ENCODE assay signal across 8 mouse cellular contexts in the genomic region with DNA sequence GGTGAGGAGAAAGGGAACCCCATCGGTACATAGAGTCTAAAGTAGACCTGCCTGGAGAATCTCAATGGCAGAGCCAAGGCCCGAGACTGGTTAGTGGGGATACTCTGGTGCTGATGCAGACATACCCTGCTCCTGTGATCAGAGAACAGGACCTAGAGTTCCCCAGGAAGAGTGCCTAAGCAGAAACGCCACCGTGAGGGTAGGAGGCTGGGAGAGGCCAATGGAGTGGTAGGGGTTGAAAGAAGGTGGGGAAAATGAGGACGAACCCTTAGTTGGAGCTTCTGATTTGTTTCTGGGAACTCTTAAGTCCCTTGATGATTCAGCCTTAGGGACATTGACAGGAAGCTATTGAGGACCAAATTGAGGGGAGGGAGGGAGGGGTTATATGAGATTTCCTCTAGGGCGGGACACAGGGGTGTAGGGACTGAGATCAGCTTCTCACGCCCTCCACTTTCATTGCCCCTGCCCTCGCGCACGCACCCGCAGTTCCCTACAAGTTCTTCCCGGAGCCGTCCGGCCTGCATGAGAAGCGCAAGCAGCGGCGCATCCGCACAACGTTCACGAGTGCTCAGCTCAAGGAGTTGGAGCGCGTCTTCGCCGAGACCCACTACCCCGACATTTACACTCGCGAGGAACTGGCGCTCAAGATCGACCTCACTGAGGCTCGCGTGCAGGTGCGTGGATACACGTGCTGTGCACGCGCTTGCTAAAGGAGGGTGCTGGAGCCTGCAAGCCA. TPM values are rescaled to one million over a fixed set of nuclear protein-coding genes. Genes with fewer than 3 reads are reported as not detected.
A peak's percentile ranks its signal among the peaks of the same experiment; 100 is the strongest.
DNase-seq lines count a peak whose midpoint lies in the region; ATAC-seq lines count a peak whose summit lies in the region.

No protein-coding gene starts in this region.

- H3K36me3 ChIP-seq in kidney, embryonic 16.5 days (ENCODE audit: insufficient read depth, low read length) = peaks cover 23% of the 10 kb centered on the region
- no peaks in the 10 kb centered on the region for H3K36me3 ChIP-seq in hindbrain, embryonic 15.5 days

- H3K27ac ChIP-seq in kidney, embryonic 16.5 days (ENCODE audit: low read length) = no peak overlapping the region
- no peak overlapping the region for H3K27ac ChIP-seq in hindbrain, embryonic 15.5 days (replicated peaks)

- no peak overlapping the region; the same call in 1 of the 2 replicates for H3K9ac ChIP-seq in kidney, embryonic 16.5 days (replicated peaks; ENCODE audit: low read length)
- H3K9ac ChIP-seq in hindbrain, embryonic 15.5 days = no peak overlapping the region

- H3K4me1 ChIP-seq in kidney, embryonic 16.5 days (ENCODE audit: insufficient read depth, low read length) = peaks cover 31% of the 10 kb centered on the region
- H3K4me1 ChIP-seq in hindbrain, embryonic 15.5 days (replicated peaks) = peaks cover 30% of the 10 kb centered on the region

- peak overlapping the region; percentile 97 for H3K4me2 ChIP-seq in kidney, embryonic 16.5 days (replicated peaks; ENCODE audit: low read depth, low read length)
- H3K4me2 ChIP-seq in hindbrain, embryonic 15.5 days = peak overlapping the region; percentile 67

- WGBS in kidney, embryonic 16.5 days = 3% methylated on average over 35 of the region's 35 CpGs
- 4% methylated on average over 35 of the region's 35 CpGs for WGBS in hindbrain, embryonic 15.5 days

- ATAC-seq in kidney, embryonic 16.5 days (ENCODE audit: low FRiP score, low TSS enrichment) = no peak
- ATAC-seq in common myeloid progenitor, adult 5-6 weeks (replicated peaks; ENCODE audit: low read depth, poor library complexity, severe bottlenecking) = 0 out of 2 replicates have a peak, but pooled peaks have one; percentile 13
- ATAC-seq in hindbrain, embryonic 15.5 days (ENCODE audit: low FRiP score, low read depth) = no peak

- peaks cover 63% of the 10 kb centered on the region for H3K27me3 ChIP-seq in kidney, embryonic 16.5 days (ENCODE audit: insufficient read depth, low read length)
- peaks cover 76% of the 10 kb centered on the region for H3K27me3 ChIP-seq in hindbrain, embryonic 15.5 days

- H3K4me3 ChIP-seq in kidney, embryonic 16.5 days (ENCODE audit: low read length) = peak overlapping the region; percentile 53
- H3K4me3 ChIP-seq in hindbrain, embryonic 15.5 days = peak overlapping the region; percentile 38

- no peak for DNase-seq in kidney, adult 11 months
- peak; percentile 64 for DNase-seq in neural tube, embryonic 10.5 days (ENCODE audit: extremely low spot score, low spot score)
- no peak for DNase-seq in cerebellum, adult 11-12 months
- DNase-seq in frontal cortex, postnatal 36 days (ENCODE audit: low spot score in 2 of 2) = no peak
- no peak for DNase-seq in lung, postnatal 14 days

- H3K9me3 ChIP-seq in kidney, embryonic 16.5 days (ENCODE audit: low read length) = no peaks in the 10 kb centered on the region
- no peaks in the 10 kb centered on the region for H3K9me3 ChIP-seq in hindbrain, embryonic 15.5 days

RNA-seq across cellular contexts. Expression of gene Phox2a, which starts 2.4 kb away (rescaled TPM):
- 0.19 and 0.75 TPM in 2 replicates for polyA plus RNA-seq in kidney, embryonic 16.5 days (2015; fragmentation: Nextera tagmentation; extraction: Ambion mirVana)
- not detected in 2 replicates for total RNA-seq in common myeloid progenitor, adult 5-6 weeks (2017)
- polyA plus RNA-seq in hindbrain, embryonic 15.5 days (2015; fragmentation: Nextera tagmentation; extraction: Ambion mirVana) = 1.5 and 2.3 TPM in 2 replicates

RNA-seq across cellular contexts. Expression of gene Inppl1, which starts 17.6 kb away (rescaled TPM):
- 44.2 and 55.6 TPM in 2 replicates for polyA plus RNA-seq in kidney, embryonic 16.5 days (2015; fragmentation: Nextera tagmentation; extraction: Ambion mirVana)
- 1.0 and 1.8 TPM in 2 replicates for total RNA-seq in common myeloid progenitor, adult 5-6 weeks (2017)
- polyA plus RNA-seq in hindbrain, embryonic 15.5 days (2015; fragmentation: Nextera tagmentation; extraction: Ambion mirVana) = 17.2 and 18.2 TPM in 2 replicates

RNA-seq across cellular contexts. Expression of gene Folr2, which starts 36.5 kb away (rescaled TPM):
- polyA plus RNA-seq in kidney, embryonic 16.5 days (2015; fragmentation: Nextera tagmentation; extraction: Ambion mirVana) = 1.3 and 1.9 TPM in 2 replicates
- total RNA-seq in common myeloid progenitor, adult 5-6 weeks (2017) = not detected in 2 replicates
- 2.4 and 2.9 TPM in 2 replicates for polyA plus RNA-seq in hindbrain, embryonic 15.5 days (2015; fragmentation: Nextera tagmentation; extraction: Ambion mirVana)

RNA-seq across cellular contexts. Expression of gene Anapc15, which starts 43.1 kb away (rescaled TPM):
- 76.3 and 77.8 TPM in 2 replicates for polyA plus RNA-seq in kidney, embryonic 16.5 days (2015; fragmentation: Nextera tagmentation; extraction: Ambion mirVana)
- 62.0 and 107 TPM in 2 replicates for total RNA-seq in common myeloid progenitor, adult 5-6 weeks (2017)
- 72.9 and 77.5 TPM in 2 replicates for polyA plus RNA-seq in hindbrain, embryonic 15.5 days (2015; fragmentation: Nextera tagmentation; extraction: Ambion mirVana)

RNA-seq across cellular contexts. Expression of gene Folr1, which starts 50.1 kb away (rescaled TPM):
- 82.5 and 98.0 TPM in 2 replicates for polyA plus RNA-seq in kidney, embryonic 16.5 days (2015; fragmentation: Nextera tagmentation; extraction: Ambion mirVana)
- not detected in 2 replicates for total RNA-seq in common myeloid progenitor, adult 5-6 weeks (2017)
- polyA plus RNA-seq in hindbrain, embryonic 15.5 days (2015; fragmentation: Nextera tagmentation; extraction: Ambion mirVana) = 29.8 and 51.4 TPM in 2 replicates
